Mouse (Mus musculus) WW6 (cell line): ENCODE data around the gene 1700018F24Rik.
A peak's percentile ranks its signal among the peaks of the same experiment; 100 is the strongest.
"Not testable (repeated sequence)": the region's sequence is repeated elsewhere in the genome, so short reads cannot be mapped to it uniquely, and the experiment has no call there.

Experiments
- DNase-seq: peaks from one replicate; pipeline ENCODE4 v3.0.0-alpha.2; 2013; ENCODE audit warnings: low read depth, low spot score

1700018F24Rik gene

GRCm38 (mm10) chr5:145042690-145043089, at the start of gene 1700018F24Rik:
Gene 1700018F24Rik, plus strand, starts transcription at chr5:145042990.
- not testable (repeated sequence) for DNase-seq

GRCm38 (mm10) chr5:144998491-144998890, 44.3 kb upstream of the 1700018F24Rik start:
- DNase-seq: peak; percentile 49

GRCm38 (mm10) chr5:145003362-145003761, 39.4 kb upstream of the 1700018F24Rik start:
- no peak for DNase-seq

- DNase-seq: no peak
These were observed 38.3 kb upstream of the 1700018F24Rik start for GRCm38 (mm10) chr5:145004495-145004894.

GRCm38 (mm10) chr5:145005596-145005995, 37.2 kb upstream of the 1700018F24Rik start:
- no peak for DNase-seq

- no peak for DNase-seq
These were observed 33.7 kb upstream of the 1700018F24Rik start for GRCm38 (mm10) chr5:145008878-145009659.

GRCm38 (mm10) chr5:145014278-145014677, 28.5 kb upstream of the 1700018F24Rik start:
- no peak for DNase-seq

- not testable (repeated sequence) for DNase-seq
These were observed 26.0 kb upstream of the 1700018F24Rik start for GRCm38 (mm10) chr5:145016761-145017160.

GRCm38 (mm10) chr5:145020254-145020653, 22.5 kb upstream of the 1700018F24Rik start:
- DNase-seq: not testable (repeated sequence)

GRCm38 (mm10) chr5:145020712-145021111, 22.1 kb upstream of the 1700018F24Rik start:
- not testable (repeated sequence) for DNase-seq

GRCm38 (mm10) chr5:145030476-145030875, 12.3 kb upstream of the 1700018F24Rik start:
- not testable (repeated sequence) for DNase-seq

GRCm38 (mm10) chr5:145032391-145032790, 10.4 kb upstream of the 1700018F24Rik start, which contains the start of gene Gm4871:
Gene Gm4871, minus strand, starts transcription at chr5:145032754.
- not testable (repeated sequence) for DNase-seq

- peak; percentile 18 for DNase-seq
These were observed 1.2 kb upstream of the 1700018F24Rik start for GRCm38 (mm10) chr5:145041628-145042027.

GRCm38 (mm10) chr5:145054187-145054586, 11.4 kb downstream of the 1700018F24Rik start:
- DNase-seq: not testable (repeated sequence)

GRCm38 (mm10) chr5:145057907-145058306, 15.1 kb downstream of the 1700018F24Rik start:
- DNase-seq: no peak

GRCm38 (mm10) chr5:145058722-145059121, 15.9 kb downstream of the 1700018F24Rik start:
- no peak for DNase-seq

GRCm38 (mm10) chr5:145059524-145059923, 16.7 kb downstream of the 1700018F24Rik start:
- DNase-seq: peak; percentile 87

- DNase-seq: no peak
These were observed 22.1 kb downstream of the 1700018F24Rik start for GRCm38 (mm10) chr5:145064765-145065340.

- no peak for DNase-seq
These were observed 26.1 kb downstream of the 1700018F24Rik start for GRCm38 (mm10) chr5:145068863-145069262.

- peak; percentile 43 for DNase-seq
These were observed 26.9 kb downstream of the 1700018F24Rik start for GRCm38 (mm10) chr5:145069707-145070106.

GRCm38 (mm10) chr5:145071342-145071741, 28.6 kb downstream of the 1700018F24Rik start:
- DNase-seq: peak; percentile 50

- no peak for DNase-seq
These were observed 32.3 kb downstream of the 1700018F24Rik start for GRCm38 (mm10) chr5:145075081-145075480.
